Mouse (Mus musculus): ENCODE results near the gene Ocrl. TPM values are rescaled to one million over a fixed set of nuclear protein-coding genes. Genes with fewer than 3 reads are reported as not detected.

Ocrl gene
- 11.4 and 13.1 TPM in 2 replicates for polyA plus RNA-seq (2015; fragmentation: Nextera tagmentation; extraction: Ambion mirVana)

DNA sequence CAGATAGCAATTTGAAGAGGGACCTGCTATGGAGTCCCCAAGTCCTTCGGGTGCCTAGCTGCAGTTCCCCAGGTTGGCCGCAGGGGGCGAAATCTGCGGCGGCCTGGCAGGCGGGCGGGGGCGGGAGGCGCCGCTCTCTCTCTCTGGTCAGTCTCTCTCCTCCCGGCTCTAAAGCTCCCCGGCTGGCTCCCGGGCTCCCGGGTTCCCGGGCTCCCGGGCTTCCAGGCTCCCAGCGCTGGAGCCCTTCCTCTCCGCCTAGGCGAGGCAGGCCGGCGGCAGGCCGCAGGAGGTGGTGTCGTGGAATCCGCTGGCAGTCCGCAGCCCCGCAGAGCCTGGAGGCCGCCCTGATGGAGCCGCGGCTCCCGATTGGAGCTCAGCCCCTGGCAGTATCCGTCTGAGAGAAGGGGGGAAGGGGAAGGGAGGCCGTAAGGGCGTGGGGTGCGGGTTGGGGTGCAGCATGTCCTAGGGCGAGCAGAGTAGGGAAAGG lies at the start of gene Ocrl:
TSS of gene Ocrl (plus strand) at position 82 of the 487 bp plus-strand sequence.
- ATAC-seq (replicated peaks; ENCODE audit: extremely low read depth, insufficient read depth, low FRiP score): peak; percentile 84
- H3K4me2 ChIP-seq (ENCODE audit: low read depth, low read length): peak within 1 kb of the TSS; percentile 66
- H3K36me3 ChIP-seq (ENCODE audit: control insufficient read depth, insufficient read depth): no peaks in the 10 kb centered on the region
- H3K27ac ChIP-seq (ENCODE audit: low read length): peak within 1 kb of the TSS; percentile 76
- H3K9me3 ChIP-seq (replicated peaks; ENCODE audit: control insufficient read depth, low read length): no peaks in the 10 kb centered on the region
- no peaks in the 10 kb centered on the region for H3K27me3 ChIP-seq (ENCODE audit: control insufficient read depth, insufficient read depth, low read length)
- 10% methylated on average over 34 of the region's 35 CpGs for WGBS
- H3K4me3 ChIP-seq (ENCODE audit: low read length): peak within 1 kb of the TSS; percentile 77
- peak within 1 kb of the TSS; percentile 89 for H3K9ac ChIP-seq (ENCODE audit: low read length)
- no peaks in the 10 kb centered on the region for H3K4me1 ChIP-seq (ENCODE audit: control insufficient read depth, insufficient read depth, low read length)

DNA sequence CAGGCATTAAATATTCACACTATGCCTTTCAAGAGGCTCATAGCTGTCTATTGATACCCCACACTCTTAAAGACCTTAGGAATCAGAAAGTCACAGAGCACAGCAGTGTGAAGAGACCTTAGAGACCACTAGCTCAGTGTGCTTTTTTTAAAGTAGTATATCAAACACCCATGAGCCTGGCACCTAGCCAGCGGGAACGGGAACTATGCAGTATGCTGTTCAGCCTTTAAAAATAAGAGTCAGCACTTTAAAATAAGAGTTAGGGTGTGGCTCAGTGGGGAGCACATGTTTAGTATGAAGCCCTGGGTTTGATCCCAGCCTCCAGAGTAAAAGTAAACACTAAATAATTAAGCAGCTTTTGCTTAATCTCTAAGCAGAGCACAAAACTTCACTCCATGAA lies 32.1 kb upstream of the Ocrl start:
- Histone ChIP-seq H3K9ac (ENCODE audit: low read length) (no peak overlapping the region), H3K27me3 (ENCODE audit: control insufficient read depth, insufficient read depth, low read length) (no peaks in the 10 kb centered on the region), H3K9me3 (replicated peaks; ENCODE audit: control insufficient read depth, low read length) (no peaks in the 10 kb centered on the region), H3K4me1 (ENCODE audit: control insufficient read depth, insufficient read depth, low read length) (no peaks in the 10 kb centered on the region), H3K27ac (ENCODE audit: low read length) (peak overlapping the region; percentile 33; the same call in 1 of the 2 replicates), H3K36me3 (ENCODE audit: control insufficient read depth, insufficient read depth) (no peaks in the 10 kb centered on the region), H3K4me2 (ENCODE audit: low read depth, low read length) (no peak overlapping the region), H3K4me3 (ENCODE audit: low read length) (no peak overlapping the region)
- ATAC-seq (replicated peaks; ENCODE audit: extremely low read depth, insufficient read depth, low FRiP score): no peak; the same call in 1 of the 2 replicates
- WGBS: 22% methylated on average over 2 of the region's 2 CpGs

- no peaks in the 10 kb centered on the region for H3K27me3 ChIP-seq (ENCODE audit: control insufficient read depth, insufficient read depth, low read length)
- no peak overlapping the region for H3K9ac ChIP-seq (ENCODE audit: low read length)
- no peak overlapping the region for H3K27ac ChIP-seq (ENCODE audit: low read length)
- WGBS: 84% methylated on average over 6 of the region's 6 CpGs
- no peaks in the 10 kb centered on the region for H3K9me3 ChIP-seq (replicated peaks; ENCODE audit: control insufficient read depth, low read length)
- H3K4me2 ChIP-seq (ENCODE audit: low read depth, low read length): no peak overlapping the region
- H3K4me3 ChIP-seq (ENCODE audit: low read length): no peak overlapping the region
- no peaks in the 10 kb centered on the region for H3K36me3 ChIP-seq (ENCODE audit: control insufficient read depth, insufficient read depth)
- H3K4me1 ChIP-seq (ENCODE audit: control insufficient read depth, insufficient read depth, low read length): no peaks in the 10 kb centered on the region
- ATAC-seq (replicated peaks; ENCODE audit: extremely low read depth, insufficient read depth, low FRiP score): no peak
Measured at GRCm38 (mm10) chrX:47882813-47883212, 29.4 kb upstream of the Ocrl start.

GRCm38 (mm10) chrX:47887401-47887800 lies 24.8 kb upstream of the Ocrl start:
- Histone ChIP-seq H3K9me3 (replicated peaks; ENCODE audit: control insufficient read depth, low read length) (no peaks in the 10 kb centered on the region), H3K9ac (ENCODE audit: low read length) (no peak overlapping the region), H3K4me3 (ENCODE audit: low read length) (no peak overlapping the region), H3K27ac (ENCODE audit: low read length) (no peak overlapping the region), H3K4me1 (ENCODE audit: control insufficient read depth, insufficient read depth, low read length) (no peaks in the 10 kb centered on the region), H3K4me2 (ENCODE audit: low read depth, low read length) (no peak overlapping the region), H3K36me3 (ENCODE audit: control insufficient read depth, insufficient read depth) (no peaks in the 10 kb centered on the region), H3K27me3 (ENCODE audit: control insufficient read depth, insufficient read depth, low read length) (0 out of 2 replicates have a peak, but pooled peaks cover 2% of the 10 kb centered on the region)
- WGBS: 29% methylated on average over 2 of the region's 2 CpGs
- ATAC-seq (replicated peaks; ENCODE audit: extremely low read depth, insufficient read depth, low FRiP score): no peak

DNA sequence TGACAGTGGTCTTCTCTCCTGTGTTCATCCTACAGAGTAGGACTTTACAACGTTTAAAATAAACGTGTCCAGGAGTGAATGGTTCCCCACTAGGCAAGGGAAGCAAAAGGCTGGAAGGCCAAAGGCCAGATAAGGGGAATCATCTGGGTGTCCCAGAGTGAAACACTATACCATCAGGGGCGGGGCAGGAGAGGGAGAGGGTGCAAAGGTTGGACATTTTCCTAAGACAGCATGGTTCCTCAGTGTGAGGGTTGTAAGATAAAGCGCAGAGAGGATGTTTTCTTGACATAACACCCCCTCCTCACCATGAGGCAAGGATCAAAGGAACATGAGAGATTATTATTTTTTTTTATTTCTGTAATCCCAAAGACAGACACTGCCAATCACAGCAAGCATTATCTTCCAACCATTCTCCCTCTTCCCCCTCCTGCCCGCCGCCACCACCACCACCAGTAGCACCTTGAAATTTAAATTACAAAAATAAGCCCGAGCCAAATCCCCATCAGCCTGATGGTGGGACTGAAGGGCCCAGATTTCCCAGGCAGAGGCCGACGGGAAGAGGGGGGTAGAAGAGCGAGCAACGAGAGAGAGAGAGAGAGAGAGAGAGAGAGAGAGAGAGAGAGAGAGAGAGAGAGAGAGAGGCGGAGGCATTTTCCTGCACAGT lies 20.8 kb upstream of the Ocrl start:
- peak overlapping the region; percentile 72 for H3K4me3 ChIP-seq (ENCODE audit: low read length)
- no peaks in the 10 kb centered on the region for H3K9me3 ChIP-seq (replicated peaks; ENCODE audit: control insufficient read depth, low read length)
- peak overlapping the region; percentile 69 for H3K4me2 ChIP-seq (ENCODE audit: low read depth, low read length)
- peak overlapping the region; percentile 74 for H3K9ac ChIP-seq (ENCODE audit: low read length)
- WGBS: 8% methylated on average over 11 of the region's 12 CpGs
- peak overlapping the region; percentile 73; the same call in 1 of the 2 replicates for H3K27ac ChIP-seq (ENCODE audit: low read length)
- H3K27me3 ChIP-seq (ENCODE audit: control insufficient read depth, insufficient read depth, low read length): 0 out of 2 replicates have a peak, but pooled peaks cover 2% of the 10 kb centered on the region
- no peaks in the 10 kb centered on the region for H3K36me3 ChIP-seq (ENCODE audit: control insufficient read depth, insufficient read depth)
- peak; percentile 67 for ATAC-seq (replicated peaks; ENCODE audit: extremely low read depth, insufficient read depth, low FRiP score)
- H3K4me1 ChIP-seq (ENCODE audit: control insufficient read depth, insufficient read depth, low read length): no peaks in the 10 kb centered on the region

DNA sequence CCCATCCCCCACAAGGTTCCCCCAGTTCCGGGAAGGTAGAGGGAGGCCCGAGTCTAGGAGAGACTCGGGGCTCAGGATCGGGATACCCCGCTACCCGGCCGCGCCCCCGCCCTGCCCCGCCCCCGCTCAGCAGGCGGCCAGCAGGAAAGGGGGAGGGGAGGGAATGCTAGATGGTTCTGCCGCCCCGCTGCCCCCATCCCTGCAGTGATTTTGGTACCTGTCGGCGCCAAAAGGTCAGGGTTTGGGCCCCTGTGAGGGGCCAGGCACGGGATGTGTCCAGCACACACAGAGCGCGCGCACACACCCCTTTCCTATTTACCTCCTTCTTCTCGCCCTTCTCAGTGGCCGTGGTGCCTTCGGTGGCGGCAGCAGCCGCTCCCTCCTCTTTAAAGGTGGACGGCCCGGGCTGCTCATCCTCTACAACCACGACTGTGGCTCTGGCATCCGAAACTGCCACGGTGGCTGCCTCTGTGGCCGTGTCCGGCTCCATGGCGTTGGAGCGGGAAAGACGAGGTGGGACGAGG lies 20.2 kb upstream of the Ocrl start:
- Histone ChIP-seq H3K27ac (ENCODE audit: low read length) (peak overlapping the region; percentile 73), H3K4me1 (ENCODE audit: control insufficient read depth, insufficient read depth, low read length) (no peaks in the 10 kb centered on the region), H3K36me3 (ENCODE audit: control insufficient read depth, insufficient read depth) (no peaks in the 10 kb centered on the region), H3K4me3 (ENCODE audit: low read length) (peak overlapping the region; percentile 72), H3K4me2 (ENCODE audit: low read depth, low read length) (peak overlapping the region; percentile 69), H3K9ac (ENCODE audit: low read length) (peak overlapping the region; percentile 74), H3K9me3 (replicated peaks; ENCODE audit: control insufficient read depth, low read length) (no peaks in the 10 kb centered on the region), H3K27me3 (ENCODE audit: control insufficient read depth, insufficient read depth, low read length) (0 out of 2 replicates have a peak, but pooled peaks cover 2% of the 10 kb centered on the region)
- 9% methylated on average over 31 of the region's 36 CpGs for WGBS
- peak; percentile 63 for ATAC-seq (replicated peaks; ENCODE audit: extremely low read depth, insufficient read depth, low FRiP score)

GRCm38 (mm10) chrX:47892431-47893024 lies 19.7 kb upstream of the Ocrl start, which contains the start of gene Smarca1:
TSS of gene Smarca1 (minus strand) at chrX:47892974.
- H3K4me3 ChIP-seq (ENCODE audit: low read length): peak within 1 kb of the TSS; percentile 72
- H3K4me2 ChIP-seq (ENCODE audit: low read depth, low read length): peak within 1 kb of the TSS; percentile 69
- 0 out of 2 replicates have a peak, but pooled peaks cover 2% of the 10 kb centered on the region for H3K27me3 ChIP-seq (ENCODE audit: control insufficient read depth, insufficient read depth, low read length)
- H3K9ac ChIP-seq (ENCODE audit: low read length): peak within 1 kb of the TSS; percentile 74
- no peaks in the 10 kb centered on the region for H3K9me3 ChIP-seq (replicated peaks; ENCODE audit: control insufficient read depth, low read length)
- peak; percentile 73 for ATAC-seq (replicated peaks; ENCODE audit: extremely low read depth, insufficient read depth, low FRiP score)
- no peaks in the 10 kb centered on the region for H3K36me3 ChIP-seq (ENCODE audit: control insufficient read depth, insufficient read depth)
- 11% methylated on average over 11 of the region's 17 CpGs for WGBS
- no peaks in the 10 kb centered on the region for H3K4me1 ChIP-seq (ENCODE audit: control insufficient read depth, insufficient read depth, low read length)
- peak within 1 kb of the TSS; percentile 73 for H3K27ac ChIP-seq (ENCODE audit: low read length)

DNA sequence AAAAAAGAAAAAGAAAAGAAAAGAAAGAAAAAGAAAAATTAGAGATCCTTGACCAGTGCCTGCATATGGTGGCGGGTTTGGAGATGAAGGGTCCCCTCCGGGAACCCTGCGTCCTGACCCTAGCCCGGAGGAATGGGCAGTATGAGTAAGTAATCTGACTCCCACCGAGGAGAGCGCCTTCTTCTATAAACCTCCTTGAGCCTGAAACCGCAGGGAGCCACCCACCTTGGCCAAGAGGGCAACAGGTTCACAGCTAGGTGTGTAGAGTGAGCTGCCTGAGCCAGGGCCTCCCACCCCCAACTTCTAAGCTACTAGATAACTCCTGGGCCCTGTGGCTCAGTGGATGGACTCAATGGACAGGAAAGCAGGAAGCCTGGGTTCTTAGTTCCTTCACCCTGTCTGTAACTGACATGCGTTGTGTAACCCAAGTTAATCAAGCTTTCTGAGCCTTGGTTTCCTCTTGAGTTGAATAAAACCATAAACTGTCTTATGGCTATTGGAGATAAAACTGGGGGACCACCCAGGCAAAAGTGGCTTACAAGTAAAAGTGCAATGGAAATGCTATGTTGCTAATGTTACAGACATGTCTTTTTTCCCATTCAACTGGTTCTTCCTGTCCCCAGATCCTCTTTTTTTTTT lies 836 bp downstream of the Ocrl start:
- no peak for ATAC-seq (replicated peaks; ENCODE audit: extremely low read depth, insufficient read depth, low FRiP score)
- WGBS: 20% methylated on average over 7 of the region's 8 CpGs

More for the DNA sequence above, 836 bp downstream of the Ocrl start:
- no peak overlapping the region for H3K27ac ChIP-seq (ENCODE audit: low read length)
- H3K4me2 ChIP-seq (ENCODE audit: low read depth, low read length): peak overlapping the region; percentile 66
- peak overlapping the region; percentile 77 for H3K4me3 ChIP-seq (ENCODE audit: low read length)
- no peaks in the 10 kb centered on the region for H3K4me1 ChIP-seq (ENCODE audit: control insufficient read depth, insufficient read depth, low read length)
- H3K9me3 ChIP-seq (replicated peaks; ENCODE audit: control insufficient read depth, low read length): no peaks in the 10 kb centered on the region
- H3K36me3 ChIP-seq (ENCODE audit: control insufficient read depth, insufficient read depth): no peaks in the 10 kb centered on the region
- no peaks in the 10 kb centered on the region for H3K27me3 ChIP-seq (ENCODE audit: control insufficient read depth, insufficient read depth, low read length)
- peak overlapping the region; percentile 89 for H3K9ac ChIP-seq (ENCODE audit: low read length)

Measured in heart, embryonic 16.5 days (tissue).